12 mouse cellular contexts compared by ENCODE assay signal in the genomic region with DNA sequence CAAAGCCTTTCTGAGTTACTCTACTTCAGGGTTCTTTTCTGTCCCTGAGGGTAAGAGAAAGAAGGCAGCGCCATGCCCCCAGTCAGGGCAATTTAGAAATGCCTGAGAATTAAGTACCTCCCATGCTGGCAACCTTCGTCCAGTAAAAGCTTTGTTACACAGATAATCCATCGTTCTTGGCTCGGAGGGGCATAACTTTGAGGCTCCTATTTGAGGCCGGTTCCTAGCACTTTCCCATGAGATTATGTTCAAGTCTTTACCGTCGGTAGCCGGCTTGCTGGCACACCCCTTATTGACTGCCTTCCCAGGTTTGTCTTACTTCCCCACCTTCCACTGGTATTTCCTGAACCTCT. TPM values are rescaled to one million over a fixed set of nuclear protein-coding genes. Genes with fewer than 3 reads are reported as not detected.
DNase-seq lines count a peak whose midpoint lies in the region; ATAC-seq and TF ChIP-seq lines count a peak whose summit lies in the region.
"Had no signal": no experiment of that assay in that cellular context is flagged by ENCODE, and none has a peak within 500 bp of the region (broad histone marks: within the 10 kb centered on the region; RNA-seq: fewer than 3 reads in every experiment).

No protein-coding gene starts in this region.

- 34% methylated on average over 8 of the region's 8 CpGs for WGBS in embryonic facial prominence, embryonic 14.5 days
- WGBS in forebrain, embryonic 16.5 days = 8% methylated on average over 8 of the region's 8 CpGs
- 41% methylated on average over 8 of the region's 8 CpGs for WGBS in midbrain, embryonic 14.5 days

- no peaks in the 10 kb centered on the region for H3K27me3 ChIP-seq in embryonic facial prominence, embryonic 14.5 days (replicated peaks; ENCODE audit: control insufficient read depth, insufficient read depth, low read length)
- H3K27me3 ChIP-seq in forebrain, embryonic 16.5 days (replicated peaks; ENCODE audit: control insufficient read depth, insufficient read depth, low read length) = no peaks in the 10 kb centered on the region
- H3K27me3 ChIP-seq in midbrain, embryonic 14.5 days (ENCODE audit: control insufficient read depth, insufficient read depth, low read length) = no peaks in the 10 kb centered on the region

- H3K9me3 ChIP-seq in embryonic facial prominence, embryonic 14.5 days (ENCODE audit: control insufficient read depth, low read length) = no peaks in the 10 kb centered on the region
- no peaks in the 10 kb centered on the region for H3K9me3 ChIP-seq in forebrain, embryonic 16.5 days (ENCODE audit: control insufficient read depth, low read length)
- no peaks in the 10 kb centered on the region for H3K9me3 ChIP-seq in midbrain, embryonic 14.5 days (ENCODE audit: control insufficient read depth, low read length)
- H3K9me3 ChIP-seq: G1E had no signal

- no peaks in the 10 kb centered on the region for H3K36me3 ChIP-seq in embryonic facial prominence, embryonic 14.5 days (ENCODE audit: control insufficient read depth, insufficient read depth, low read length)
- H3K36me3 ChIP-seq in forebrain, embryonic 16.5 days (ENCODE audit: control insufficient read depth, insufficient read depth) = no peaks in the 10 kb centered on the region
- no peaks in the 10 kb centered on the region for H3K36me3 ChIP-seq in midbrain, embryonic 14.5 days (ENCODE audit: control insufficient read depth, insufficient read depth, low read length)

- H3K27ac ChIP-seq in layer of hippocampus, adult 2 months = no peak overlapping the region
- H3K27ac ChIP-seq in embryonic facial prominence, embryonic 14.5 days (replicated peaks; ENCODE audit: low read depth, low read length) = no peak overlapping the region; the same call in 1 of the 2 replicates
- no peak overlapping the region for H3K27ac ChIP-seq in forebrain, embryonic 16.5 days (ENCODE audit: low read length)
- H3K27ac ChIP-seq in midbrain, embryonic 14.5 days (replicated peaks; ENCODE audit: low read depth, low read length) = 0 out of 2 replicates have a peak overlapping the region, but pooled peaks have one; percentile 37

- no peak for TF ChIP-seq CTCF in layer of hippocampus, adult 2 months (conservative IDR thresholded peaks at IDR 0.05)

- H3K4me1 ChIP-seq in embryonic facial prominence, embryonic 14.5 days (ENCODE audit: control insufficient read depth, insufficient read depth, low read length) = peaks cover 7% of the 10 kb centered on the region
- H3K4me1 ChIP-seq in forebrain, embryonic 16.5 days (replicated peaks; ENCODE audit: control insufficient read depth, insufficient read depth, low read length) = peaks cover 5% of the 10 kb centered on the region
- no peaks in the 10 kb centered on the region for H3K4me1 ChIP-seq in midbrain, embryonic 14.5 days (ENCODE audit: control insufficient read depth, insufficient read depth, low read length)

- H3K4me3 ChIP-seq in layer of hippocampus, adult 2 months = peak overlapping the region; percentile 45
- H3K4me3 ChIP-seq in embryonic facial prominence, embryonic 14.5 days (ENCODE audit: low read depth, low read length) = peak overlapping the region; percentile 2; the same call in 1 of the 2 replicates
- peak overlapping the region; percentile 27 for H3K4me3 ChIP-seq in forebrain, embryonic 16.5 days (replicated peaks; ENCODE audit: low read length)
- no peak overlapping the region for H3K4me3 ChIP-seq in midbrain, embryonic 14.5 days (replicated peaks; ENCODE audit: low read depth, low read length)

- peak overlapping the region; percentile 32; the same call in 1 of the 2 replicates for H3K4me2 ChIP-seq in embryonic facial prominence, embryonic 14.5 days (ENCODE audit: low read depth, low read length)
- peak overlapping the region; percentile 52 for H3K4me2 ChIP-seq in forebrain, embryonic 16.5 days (ENCODE audit: low read length)
- peak overlapping the region; percentile 29 for H3K4me2 ChIP-seq in midbrain, embryonic 14.5 days (ENCODE audit: low read length)

- no peak for DNase-seq in layer of hippocampus, adult 2 months (ENCODE audit: low spot score in 2 of 2)
- no peak for DNase-seq in layer of hippocampus, postnatal 36 days
- DNase-seq in embryonic facial prominence, embryonic 14.5 days (ENCODE audit: low spot score) = no peak
- DNase-seq in midbrain, embryonic 14.5 days = peak; percentile 50
- DNase-seq in spleen, postnatal 10 days (ENCODE audit: low spot score in 2 of 2) = no peak
- DNase-seq in thymus, adult 18-20 months = no peak
- no peak for DNase-seq in frontal cortex, postnatal 36 days (ENCODE audit: low spot score in 2 of 2)

- no peak for ATAC-seq in embryonic facial prominence, embryonic 14.5 days (ENCODE audit: low read depth)
- peak; percentile 49 for ATAC-seq in forebrain, embryonic 16.5 days
- peak; percentile 32; the same call in 1 of the 2 replicates for ATAC-seq in midbrain, embryonic 14.5 days (ENCODE audit: low FRiP score, low TSS enrichment)

- no peak overlapping the region for H3K9ac ChIP-seq in embryonic facial prominence, embryonic 14.5 days (ENCODE audit: low read depth, low read length)
- H3K9ac ChIP-seq in forebrain, embryonic 16.5 days (replicated peaks; ENCODE audit: low read depth, low read length) = 0 out of 2 replicates have a peak overlapping the region, but pooled peaks have one; percentile 11
- no peak overlapping the region for H3K9ac ChIP-seq in midbrain, embryonic 14.5 days (replicated peaks; ENCODE audit: low read length)

RNA-seq across cellular contexts. Expression of gene Sap30, which starts 10.8 kb away (rescaled TPM):
- 10 to 100 TPM; 10.4 to 12.6 TPM for total RNA-seq in layer of hippocampus, adult 2 months (2021)
- total RNA-seq in layer of hippocampus, postnatal 36 days (2021) = 10 to 100 TPM; 12.1 to 13.6 TPM
- 32.8 and 34.4 TPM in 2 replicates for polyA plus RNA-seq in embryonic facial prominence, embryonic 14.5 days (2014; fragmentation: Nextera tagmentation; extraction: Ambion mirVana)
- polyA plus RNA-seq in forebrain, embryonic 16.5 days (2015; fragmentation: Nextera tagmentation; extraction: Ambion mirVana) = 53.1 and 64.3 TPM in 2 replicates
- polyA plus RNA-seq in midbrain, embryonic 14.5 days (2014; fragmentation: Nextera tagmentation; extraction: Ambion mirVana) = 41.6 and 52.2 TPM in 2 replicates

RNA-seq across cellular contexts. Expression of gene Hmgb2, which starts 13.2 kb away (rescaled TPM):
- 1 to 10 TPM; 7.4 to 8.5 TPM for total RNA-seq in layer of hippocampus, adult 2 months (2021)
- 1 to 10 TPM; 4.8 to 5.6 TPM for total RNA-seq in layer of hippocampus, postnatal 36 days (2021)
- 258 and 290 TPM in 2 replicates for polyA plus RNA-seq in embryonic facial prominence, embryonic 14.5 days (2014; fragmentation: Nextera tagmentation; extraction: Ambion mirVana)
- 168 and 177 TPM in 2 replicates for polyA plus RNA-seq in forebrain, embryonic 16.5 days (2015; fragmentation: Nextera tagmentation; extraction: Ambion mirVana)
- 61.6 and 103 TPM in 2 replicates for polyA plus RNA-seq in midbrain, embryonic 14.5 days (2014; fragmentation: Nextera tagmentation; extraction: Ambion mirVana)

RNA-seq across cellular contexts. Expression of gene Scrg1, which starts 42.7 kb away (rescaled TPM):
- total RNA-seq in layer of hippocampus, adult 2 months (2021) = 10 to 100 TPM; 59.4 to 60.9 TPM
- total RNA-seq in layer of hippocampus, postnatal 36 days (2021) = 10 to 100 TPM; 60.1 to 68.7 TPM
- 8.3 and 10.0 TPM in 2 replicates for polyA plus RNA-seq in embryonic facial prominence, embryonic 14.5 days (2014; fragmentation: Nextera tagmentation; extraction: Ambion mirVana)
- polyA plus RNA-seq in forebrain, embryonic 16.5 days (2015; fragmentation: Nextera tagmentation; extraction: Ambion mirVana) = 14.7 and 20.2 TPM in 2 replicates
- polyA plus RNA-seq in midbrain, embryonic 14.5 days (2014; fragmentation: Nextera tagmentation; extraction: Ambion mirVana) = 4.3 and 9.6 TPM in 2 replicates
- total RNA-seq: G1E; hematopoietic stem cell, adult 5-6 weeks had no signal
- polyA plus RNA-seq: adrenal gland, adult 2 months; G1E; small intestine, adult 2 months had no signal
